Mouse (Mus musculus) heart, embryonic 15.5 days (tissue): ENCODE results near the gene Ubr1. TPM values are rescaled to one million over a fixed set of nuclear protein-coding genes. Genes with fewer than 3 reads are reported as not detected.

ENCODE experiments used
- ATAC-seq: fragments of 200-750 bp; cut with Nextera tagmentation; replicated peaks from 2 replicates; pipeline ENCODE4 v1.8.0; 2017; ENCODE audit warnings: low read depth, moderate TSS enrichment; ENCODE audit not compliant: insufficient number of reproducible peaks, insufficient read depth, low FRiP score
- H3K27ac ChIP-seq: fragments of 300-500 bp; sonication (generic); 2 replicates; pipeline ENCODE4 v1.5.1; 2015; ENCODE audit warnings: mild to moderate bottlenecking, inconsistent platforms
- H3K27me3 ChIP-seq: fragments of 300-500 bp; sonication (generic); 2 replicates; pipeline ENCODE4 v1.6.1; 2015; ENCODE audit warnings: inconsistent platforms
- H3K36me3 ChIP-seq: fragments of 300-500 bp; sonication (generic); 2 replicates; pipeline ENCODE4 v1.6.1; 2015; ENCODE audit warnings: mild to moderate bottlenecking, inconsistent platforms
- H3K4me1 ChIP-seq: fragments of 300-500 bp; sonication (generic); replicated peaks from 2 replicates; pipeline ENCODE4 v1.6.1; 2015; ENCODE audit warnings: inconsistent platforms
- H3K4me2 ChIP-seq: fragments of 300-500 bp; sonication (generic); 2 replicates; pipeline ENCODE4 v1.6.1; 2015; ENCODE audit warnings: inconsistent platforms, mild to moderate bottlenecking, moderate library complexity
- H3K4me3 ChIP-seq: fragments of 300-500 bp; sonication (generic); 2 replicates; pipeline ENCODE4 v1.5.1; 2015; ENCODE audit warnings: mild to moderate bottlenecking, inconsistent platforms
- H3K9ac ChIP-seq: fragments of 300-500 bp; sonication (generic); 2 replicates; pipeline ENCODE4 v1.6.1; 2015; ENCODE audit warnings: mild to moderate bottlenecking, inconsistent platforms
- H3K9me3 ChIP-seq: fragments of 300-500 bp; sonication (generic); replicated peaks from 2 replicates; pipeline ENCODE4 v1.6.1; 2016; ENCODE audit warnings: inconsistent platforms
- WGBS: fragments of 180-500 bp; shearing (Covaris S2); methylation state at CpG from one replicate; pipeline ENCODE4 v1.1.7; 2015; ENCODE audit warnings: mixed read lengths; 5-methylcytosine and 5-hydroxymethylcytosine counted together
- polyA plus RNA-seq: library from polyadenylated mRNA; unstranded; fragments of >200 nt; fragmentation: Nextera tagmentation; extraction: Ambion mirVana; gene quantifications from 2 replicates; pipeline ENCODE4 v1.2.1, GENCODE M21; 2015

Ubr1 gene
- polyA plus RNA-seq, 1 experiment from 2014 or later, result 17.5 TPM

DNA sequence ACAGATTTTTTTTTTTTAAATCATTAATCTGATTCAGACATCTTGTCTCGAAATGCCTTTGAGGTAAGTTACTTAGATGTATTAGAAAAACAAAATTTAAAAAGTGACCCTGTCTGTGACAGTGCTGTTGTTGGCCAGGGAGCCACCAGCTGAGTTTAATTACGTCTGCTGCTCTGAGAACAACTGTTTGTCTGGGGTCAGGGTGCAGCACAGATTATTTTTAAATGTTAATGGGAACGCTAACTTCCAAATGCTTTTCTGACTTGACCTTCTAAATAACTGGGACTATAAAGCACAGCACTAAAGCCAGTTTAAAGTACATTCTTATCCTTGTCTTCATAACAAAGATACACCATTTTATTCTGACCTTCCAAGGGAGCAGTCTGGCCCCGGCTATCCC, 61.0 kb downstream of the Ubr1 start:
- Histone ChIP-seq H3K9ac (no peak overlapping the region), H3K4me1 (no peaks in the 10 kb centered on the region), H3K36me3 (peaks cover 31% of the 10 kb centered on the region), H3K4me2 (no peak overlapping the region), H3K9me3 (no peaks in the 10 kb centered on the region), H3K27me3 (no peaks in the 10 kb centered on the region), H3K27ac (no peak overlapping the region), H3K4me3 (no peak overlapping the region)
- no peak for ATAC-seq
- WGBS, result 73% methylated on average over 4 of the region's 4 CpGs

DNA sequence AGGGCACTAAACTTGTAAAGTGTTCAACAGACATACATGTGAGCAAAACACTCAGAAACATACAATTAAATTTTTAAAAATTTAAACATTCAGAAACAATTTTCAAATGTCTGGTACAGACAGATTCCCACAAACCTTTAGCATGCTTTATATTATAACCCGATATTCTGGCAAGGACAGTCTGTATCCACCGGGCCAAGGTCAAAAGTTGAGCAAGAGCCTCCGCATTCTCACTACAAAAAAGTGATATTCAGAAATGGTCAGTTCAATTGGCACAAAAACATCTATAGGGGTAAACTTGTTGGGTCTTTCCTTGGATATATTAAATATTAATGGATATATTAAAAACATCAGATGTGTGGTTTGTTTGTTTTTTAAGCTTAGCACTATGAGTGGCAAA, 74.2 kb downstream of the Ubr1 start:
- Histone ChIP-seq H3K9ac (no peak overlapping the region), H3K4me1 (no peaks in the 10 kb centered on the region), H3K4me3 (no peak overlapping the region), H3K4me2 (no peak overlapping the region), H3K27ac (no peak overlapping the region), H3K27me3 (no peaks in the 10 kb centered on the region), H3K9me3 (no peaks in the 10 kb centered on the region), H3K36me3 (peaks cover 59% of the 10 kb centered on the region)
- WGBS, result 93% methylated on average over 3 of the region's 3 CpGs
- no peak for ATAC-seq

DNA sequence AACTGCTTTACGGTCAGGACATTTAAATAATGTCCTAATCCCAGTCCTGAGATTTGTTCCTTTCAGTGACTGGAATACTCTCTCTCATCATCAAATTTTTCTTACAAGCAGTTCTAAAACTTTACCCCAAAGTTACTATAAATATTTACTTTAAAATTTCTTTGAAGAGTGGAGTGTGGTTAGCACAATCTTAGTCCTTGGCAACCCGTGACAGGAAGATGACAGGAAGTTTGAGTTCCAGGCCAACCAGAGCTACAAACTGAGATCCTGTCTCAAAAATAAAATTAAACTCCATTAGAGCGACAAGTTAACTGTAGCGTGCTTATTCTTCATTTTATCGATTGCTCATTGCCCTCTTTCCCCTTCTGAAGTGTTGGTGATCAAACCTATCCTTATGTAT, 82.9 kb downstream of the Ubr1 start:
- no peak for ATAC-seq
- H3K27me3 ChIP-seq, result no peaks in the 10 kb centered on the region
- no peaks in the 10 kb centered on the region for H3K4me1 ChIP-seq
- no peak overlapping the region for H3K4me2 ChIP-seq
- H3K36me3 ChIP-seq, result peaks cover 65% of the 10 kb centered on the region
- no peak overlapping the region for H3K4me3 ChIP-seq
- H3K9me3 ChIP-seq, result no peaks in the 10 kb centered on the region
- H3K9ac ChIP-seq, result no peak overlapping the region
- H3K27ac ChIP-seq, result no peak overlapping the region
- 86% methylated on average over 5 of the region's 5 CpGs for WGBS

DNA sequence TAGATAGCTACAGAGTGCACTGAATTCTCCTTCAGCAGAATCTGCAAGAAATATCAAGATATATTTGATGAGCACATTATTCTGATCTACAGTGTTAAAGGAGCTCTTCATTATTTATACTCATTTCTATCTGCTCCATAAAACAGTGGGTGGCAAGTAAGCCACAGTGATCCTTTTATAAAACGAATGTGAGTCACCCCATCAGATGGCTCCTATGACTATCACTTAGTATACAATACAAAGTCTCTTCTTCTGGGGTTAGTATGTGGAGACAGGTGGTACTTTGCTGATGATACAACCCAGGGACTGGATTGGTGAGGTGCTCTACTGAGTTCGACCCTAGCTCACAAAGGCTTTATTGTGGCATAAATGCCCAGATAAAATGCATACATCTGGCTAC, 97.3 kb downstream of the Ubr1 start:
- Histone ChIP-seq H3K9ac (no peak overlapping the region), H3K9me3 (no peaks in the 10 kb centered on the region), H3K27me3 (no peaks in the 10 kb centered on the region), H3K4me1 (peaks cover 20% of the 10 kb centered on the region), H3K4me3 (no peak overlapping the region), H3K4me2 (no peak overlapping the region), H3K36me3 (peaks cover 29% of the 10 kb centered on the region), H3K27ac (no peak overlapping the region)
- no peak for ATAC-seq
- WGBS, result 74% methylated on average over 2 of the region's 2 CpGs

DNA sequence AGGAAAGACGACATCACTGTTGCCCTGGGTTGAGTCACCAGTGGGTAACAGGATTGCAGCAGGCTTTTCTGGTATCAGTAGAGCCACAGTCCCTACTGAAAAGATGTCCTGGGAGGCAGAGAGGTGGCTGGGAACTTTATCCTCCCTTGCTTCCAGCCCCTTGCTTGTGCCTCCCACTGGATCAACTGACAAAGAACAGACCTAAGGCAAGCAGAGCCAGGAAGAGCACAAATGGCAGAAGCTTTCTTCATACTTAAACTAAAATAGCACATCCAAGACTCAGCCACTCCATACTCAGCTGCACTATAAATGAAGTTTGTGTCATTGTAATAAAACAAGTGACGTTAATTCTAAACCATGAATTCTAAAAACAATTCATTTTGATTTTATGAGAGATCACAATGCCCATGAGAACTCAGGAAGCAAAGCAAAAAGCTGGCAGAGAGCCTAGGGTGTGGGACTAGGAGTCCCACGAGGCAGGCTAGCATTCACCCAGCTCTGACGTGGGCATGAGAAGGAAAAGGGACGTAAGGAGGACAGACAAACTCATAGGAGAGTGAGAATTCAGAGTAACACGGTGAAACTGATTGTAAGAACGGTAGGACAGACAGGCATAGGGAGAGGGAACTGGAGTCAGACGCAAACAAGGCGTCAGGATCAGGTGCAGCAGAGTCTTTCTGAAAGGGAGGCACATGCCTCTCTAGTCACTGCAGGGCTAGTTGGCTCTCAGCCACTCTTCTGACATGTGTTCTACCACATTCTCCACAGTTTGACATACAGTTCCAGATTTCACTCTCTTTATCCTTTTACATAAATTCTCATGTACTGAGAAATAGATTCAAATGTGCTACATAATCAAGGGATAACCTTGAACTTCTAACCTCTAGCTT, 98.8 kb downstream of the Ubr1 start:
- Histone ChIP-seq H3K27ac (peak overlapping the region; percentile 85), H3K36me3 (peaks cover 22% of the 10 kb centered on the region), H3K4me1 (peaks cover 20% of the 10 kb centered on the region), H3K4me3 (no peak overlapping the region), H3K27me3 (no peaks in the 10 kb centered on the region), H3K9ac (no peak overlapping the region), H3K4me2 (no peak overlapping the region), H3K9me3 (no peaks in the 10 kb centered on the region)
- peak; percentile 73 for ATAC-seq
- 34% methylated on average over 9 of the region's 9 CpGs for WGBS

DNA sequence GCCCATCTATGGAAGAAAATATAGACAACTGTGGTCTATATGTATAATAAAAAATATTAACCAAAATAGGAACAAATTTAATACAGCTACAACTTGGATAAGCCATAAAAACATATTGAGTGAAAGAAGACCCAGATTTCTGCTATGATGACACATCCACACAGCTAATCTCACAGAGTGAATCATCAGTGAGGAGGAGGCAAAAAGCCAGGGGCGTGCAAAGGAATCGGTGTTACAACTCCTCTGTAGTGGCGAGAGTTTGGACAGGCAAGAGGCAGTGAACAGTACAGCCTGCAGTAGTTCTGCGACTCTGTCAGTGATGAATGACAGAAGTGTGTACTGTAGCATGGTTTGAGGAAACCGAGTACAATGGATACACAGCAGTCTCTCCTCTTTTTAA, 103.2 kb downstream of the Ubr1 start:
- H3K27ac ChIP-seq, result no peak overlapping the region
- no peaks in the 10 kb centered on the region for H3K27me3 ChIP-seq
- no peaks in the 10 kb centered on the region for H3K9me3 ChIP-seq
- WGBS, result 81% methylated on average over 5 of the region's 5 CpGs
- peaks cover 44% of the 10 kb centered on the region for H3K36me3 ChIP-seq
- no peak overlapping the region for H3K9ac ChIP-seq
- H3K4me3 ChIP-seq, result no peak overlapping the region
- H3K4me1 ChIP-seq, result peaks cover 20% of the 10 kb centered on the region
- H3K4me2 ChIP-seq, result no peak overlapping the region
- no peak for ATAC-seq

DNA sequence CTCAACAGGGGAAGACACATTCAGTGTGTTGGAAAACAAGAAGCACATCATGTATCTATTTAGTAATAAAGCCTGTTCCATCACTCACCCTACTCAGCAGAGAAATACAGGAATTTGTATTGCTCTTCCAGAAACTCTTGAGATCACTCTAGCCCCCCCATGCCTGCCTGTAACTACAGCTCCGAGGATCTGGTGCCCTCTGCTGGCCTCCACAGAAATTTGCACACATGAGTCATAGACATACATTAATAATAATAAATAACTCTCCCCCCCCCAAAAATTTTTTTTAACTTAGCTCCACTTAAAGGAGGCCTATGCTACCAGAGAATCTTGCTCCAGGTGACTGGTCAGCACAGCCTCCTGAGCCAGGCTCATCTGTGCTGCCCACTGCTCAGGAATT, 104.0 kb downstream of the Ubr1 start:
- Histone ChIP-seq H3K36me3 (peaks cover 50% of the 10 kb centered on the region), H3K9ac (no peak overlapping the region)
- 10% methylated on average over 1 of the region's 1 CpGs for WGBS

DNA sequence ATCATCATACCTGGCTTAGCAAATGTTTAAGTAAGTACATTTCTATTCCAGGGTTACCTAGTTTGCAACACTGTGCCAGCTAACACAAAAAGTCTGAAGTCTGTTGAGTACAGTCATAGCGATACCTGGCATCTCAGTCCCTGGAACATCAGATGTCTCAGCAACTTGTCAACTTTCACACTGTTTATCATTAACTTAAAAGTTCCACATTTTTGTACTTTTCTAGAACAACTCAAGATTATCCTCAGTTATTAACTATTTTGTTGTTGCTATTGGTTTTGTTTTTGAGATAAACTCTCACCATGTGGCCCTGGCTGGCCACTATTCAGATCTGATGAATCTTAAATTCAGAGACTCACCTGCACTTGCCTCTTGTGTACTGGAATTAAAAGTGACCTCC, 107.1 kb downstream of the Ubr1 start:
- WGBS, result 96% methylated on average over 1 of the region's 1 CpGs
- ATAC-seq, result no peak
- H3K27ac ChIP-seq, result no peak overlapping the region

More for the DNA sequence above, 104.0 kb downstream of the Ubr1 start:
- H3K4me3 ChIP-seq, result no peak overlapping the region
- ATAC-seq, result no peak
- no peak overlapping the region for H3K27ac ChIP-seq
- H3K27me3 ChIP-seq, result no peaks in the 10 kb centered on the region
- peaks cover 15% of the 10 kb centered on the region for H3K4me1 ChIP-seq
- no peaks in the 10 kb centered on the region for H3K9me3 ChIP-seq
- H3K4me2 ChIP-seq, result no peak overlapping the region

DNA sequence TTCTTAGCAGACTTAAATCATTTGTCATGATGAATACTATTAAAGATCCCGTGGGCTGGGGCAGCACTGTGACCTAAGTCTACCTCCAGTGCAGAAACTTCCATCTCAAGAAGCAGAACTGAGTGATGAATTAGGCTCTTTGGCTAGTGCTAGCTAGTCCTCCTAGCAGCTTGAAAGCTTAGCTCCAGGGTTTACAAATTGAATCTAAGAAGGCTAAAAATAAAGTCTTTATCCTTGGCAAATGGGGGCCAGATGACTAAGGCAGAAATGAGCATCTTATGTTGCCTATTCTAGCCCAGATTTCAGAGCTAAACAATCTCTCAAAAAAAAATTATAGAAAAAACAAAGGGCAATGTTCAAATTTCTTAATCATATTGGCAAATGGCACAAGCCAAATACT, 109.8 kb downstream of the Ubr1 start:
- H3K27me3 ChIP-seq, result no peaks in the 10 kb centered on the region
- 70% methylated on average over 1 of the region's 1 CpGs for WGBS
- ATAC-seq, result no peak
- H3K27ac ChIP-seq, result no peak overlapping the region
- H3K4me3 ChIP-seq, result no peak overlapping the region
- H3K9ac ChIP-seq, result no peak overlapping the region
- H3K9me3 ChIP-seq, result no peaks in the 10 kb centered on the region
- H3K4me1 ChIP-seq, result no peaks in the 10 kb centered on the region
- H3K4me2 ChIP-seq, result no peak overlapping the region
- H3K36me3 ChIP-seq, result peaks cover 45% of the 10 kb centered on the region

More for the DNA sequence above, 107.1 kb downstream of the Ubr1 start:
- no peak overlapping the region for H3K4me2 ChIP-seq
- no peak overlapping the region for H3K4me3 ChIP-seq
- H3K9ac ChIP-seq, result no peak overlapping the region
- H3K9me3 ChIP-seq, result no peaks in the 10 kb centered on the region
- no peaks in the 10 kb centered on the region for H3K4me1 ChIP-seq
- no peaks in the 10 kb centered on the region for H3K27me3 ChIP-seq
- H3K36me3 ChIP-seq, result peaks cover 54% of the 10 kb centered on the region

DNA sequence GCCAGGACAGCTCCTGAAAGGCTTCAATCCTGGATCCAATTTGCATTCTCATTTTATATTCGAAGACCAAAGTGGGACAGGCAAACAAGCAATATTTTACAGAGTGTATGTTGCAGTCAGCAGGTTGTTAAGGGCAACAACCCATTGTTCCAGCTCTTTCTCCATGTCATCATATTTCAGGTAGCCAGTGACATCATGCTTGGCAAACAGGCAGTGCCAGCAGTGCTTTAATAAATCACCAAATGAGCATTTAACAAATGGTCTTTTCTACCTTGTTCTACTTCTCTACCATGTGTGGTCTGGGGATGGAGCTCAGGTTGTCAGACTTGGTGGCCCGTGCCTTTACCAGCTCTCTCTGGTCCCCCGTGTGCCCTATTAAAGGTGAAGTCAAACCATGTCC, 112.4 kb downstream of the Ubr1 start:
- Histone ChIP-seq H3K27me3 (no peaks in the 10 kb centered on the region), H3K27ac (no peak overlapping the region), H3K9ac (no peak overlapping the region), H3K9me3 (no peaks in the 10 kb centered on the region), H3K4me3 (no peak overlapping the region), H3K4me1 (no peaks in the 10 kb centered on the region), H3K4me2 (no peak overlapping the region), H3K36me3 (peaks cover 26% of the 10 kb centered on the region)
- WGBS, result 86% methylated on average over 3 of the region's 3 CpGs
- ATAC-seq, result no peak

DNA sequence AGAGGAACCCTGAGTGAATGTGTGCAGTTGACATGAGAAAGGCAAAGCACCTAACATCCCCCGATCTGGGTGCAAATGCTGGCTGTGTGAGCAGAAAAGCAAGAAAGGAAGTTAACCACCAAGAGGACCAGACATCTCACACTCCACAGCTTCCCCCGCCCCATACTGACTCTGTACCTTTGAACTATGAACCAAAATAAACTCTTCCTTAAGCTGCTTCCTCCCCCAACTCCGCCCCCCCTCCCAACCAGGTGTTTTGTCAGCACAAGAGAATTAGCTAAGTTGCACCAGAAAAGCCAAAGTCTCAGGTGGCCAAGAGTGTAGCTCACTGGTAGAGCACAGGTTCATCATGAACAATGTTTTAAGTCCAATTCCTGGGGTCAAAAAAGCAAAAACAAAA, 117.4 kb downstream of the Ubr1 start:
- H3K9me3 ChIP-seq, result no peaks in the 10 kb centered on the region
- H3K4me3 ChIP-seq, result no peak overlapping the region
- 70% methylated on average over 3 of the region's 3 CpGs for WGBS
- no peaks in the 10 kb centered on the region for H3K36me3 ChIP-seq
- H3K27me3 ChIP-seq, result no peaks in the 10 kb centered on the region
- H3K4me2 ChIP-seq, result no peak overlapping the region
- peaks cover 8% of the 10 kb centered on the region; the same call in 1 of the 2 replicates for H3K4me1 ChIP-seq
- no peak overlapping the region for H3K27ac ChIP-seq
- no peak overlapping the region for H3K9ac ChIP-seq
- ATAC-seq, result no peak

DNA sequence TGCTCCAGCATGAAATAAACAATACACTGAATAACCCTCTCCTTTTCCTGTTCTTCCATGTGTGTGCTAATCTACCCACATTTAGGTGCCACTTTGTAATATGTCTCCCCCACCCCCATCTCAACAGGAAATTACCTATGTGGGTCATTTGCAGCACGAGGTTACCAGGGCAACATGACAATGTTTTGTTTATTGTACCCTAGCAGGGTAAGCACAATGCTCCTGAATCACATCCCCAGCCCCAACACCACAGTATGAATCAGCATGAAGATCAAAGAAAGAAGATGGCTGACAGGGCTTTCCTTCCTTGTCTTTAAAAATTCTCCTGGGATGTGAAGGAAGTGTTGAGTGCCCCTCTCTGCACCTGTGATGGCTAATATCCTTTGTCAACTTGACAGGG, 117.9 kb downstream of the Ubr1 start:
- no peaks in the 10 kb centered on the region for H3K27me3 ChIP-seq
- ATAC-seq, result no peak
- H3K4me3 ChIP-seq, result no peak overlapping the region
- H3K36me3 ChIP-seq, result no peaks in the 10 kb centered on the region
- H3K9ac ChIP-seq, result no peak overlapping the region
- H3K9me3 ChIP-seq, result no peaks in the 10 kb centered on the region
- 25% methylated on average over 1 of the region's 1 CpGs for WGBS
- peaks cover 8% of the 10 kb centered on the region; the same call in 1 of the 2 replicates for H3K4me1 ChIP-seq
- no peak overlapping the region for H3K27ac ChIP-seq
- no peak overlapping the region for H3K4me2 ChIP-seq
